Mouse (Mus musculus) frontal cortex, postnatal 36 days (tissue): ENCODE measurements at regions not wholly inside any gene's neighbourhood (a gene's known extent, or its start where the extent isn't known, plus 50 kb on each side); places are given as distances from the start of the nearest gene placed in this dataset.
"Not testable (repeated sequence)": the region's sequence is repeated elsewhere in the genome, so short reads cannot be mapped to it uniquely, and the experiment has no call there.

Source experiments
- DNase-seq, 2 experiments: peaks; one replicate each; pipeline ENCODE4 v3.0.0; 2022; ENCODE audit warnings: low spot score in 2 of 2

DNA sequence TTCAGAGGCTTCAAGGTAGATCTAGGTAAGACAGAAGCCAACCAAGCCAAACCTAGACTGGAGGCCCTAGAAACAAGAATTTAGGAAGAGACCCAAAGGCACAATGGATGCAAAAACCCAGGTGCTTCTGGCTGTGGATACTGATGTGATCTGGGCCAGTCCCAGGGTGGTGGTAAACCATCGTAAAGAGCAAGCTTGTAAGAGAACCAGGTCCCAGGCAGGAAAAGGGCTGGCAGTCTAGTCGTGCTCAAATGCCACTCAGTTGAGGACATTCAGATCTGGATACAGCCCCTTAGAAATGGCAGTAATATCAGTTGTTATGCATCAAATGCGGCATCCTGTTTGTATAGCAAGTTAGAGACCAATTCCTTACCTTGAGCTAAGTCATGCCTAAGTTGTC lies 175.5 kb upstream of the Pkdcc start:
- DNase-seq = no peak

DNA sequence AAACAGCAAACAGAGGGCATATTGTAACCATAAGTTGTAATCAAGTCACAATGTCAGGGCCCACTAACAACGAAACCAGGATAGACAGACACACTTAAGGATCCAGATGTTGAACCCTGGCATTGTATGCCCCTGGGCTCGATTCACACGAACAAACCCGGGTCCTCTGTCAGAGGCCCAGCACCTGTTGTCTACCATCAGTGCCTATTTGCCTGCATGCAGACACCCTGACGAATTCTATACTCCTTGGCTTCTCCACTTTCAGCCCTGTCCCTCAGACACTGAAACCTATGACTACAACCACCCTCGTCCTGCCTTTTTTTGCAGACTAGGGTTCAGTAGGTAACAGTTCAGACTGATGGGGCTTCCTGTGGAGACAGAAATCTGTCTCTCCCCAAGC lies 170.6 kb upstream of the Pkdcc start:
- DNase-seq = no peak

DNA sequence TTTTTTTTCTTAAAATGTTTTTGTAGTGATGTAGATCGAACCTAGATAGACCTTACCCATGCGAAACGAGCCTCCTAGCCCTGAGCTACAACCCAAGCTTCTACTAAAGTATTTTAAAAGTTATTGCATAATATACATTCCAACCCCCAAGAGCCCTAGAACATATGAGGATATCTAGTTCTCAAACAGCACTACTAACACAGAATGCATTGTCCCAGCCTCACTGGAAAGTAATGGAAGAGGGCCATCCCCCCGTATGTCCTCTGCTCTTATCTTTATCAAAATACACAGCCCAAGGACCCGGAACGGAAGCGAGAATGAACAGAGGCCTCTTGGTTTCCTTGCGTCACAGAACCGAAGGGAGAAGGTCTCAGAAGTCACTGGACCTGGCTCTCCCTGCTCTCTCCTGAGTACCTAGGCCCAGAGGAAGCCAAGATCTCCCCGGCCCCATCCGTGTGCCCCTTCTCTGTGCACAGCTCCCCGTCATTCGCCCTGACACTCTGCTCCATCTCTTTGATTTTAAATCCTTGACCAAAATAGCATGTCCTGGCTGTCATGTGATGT lies 165.0 kb upstream of the Pkdcc start:
- no peak for DNase-seq

DNA sequence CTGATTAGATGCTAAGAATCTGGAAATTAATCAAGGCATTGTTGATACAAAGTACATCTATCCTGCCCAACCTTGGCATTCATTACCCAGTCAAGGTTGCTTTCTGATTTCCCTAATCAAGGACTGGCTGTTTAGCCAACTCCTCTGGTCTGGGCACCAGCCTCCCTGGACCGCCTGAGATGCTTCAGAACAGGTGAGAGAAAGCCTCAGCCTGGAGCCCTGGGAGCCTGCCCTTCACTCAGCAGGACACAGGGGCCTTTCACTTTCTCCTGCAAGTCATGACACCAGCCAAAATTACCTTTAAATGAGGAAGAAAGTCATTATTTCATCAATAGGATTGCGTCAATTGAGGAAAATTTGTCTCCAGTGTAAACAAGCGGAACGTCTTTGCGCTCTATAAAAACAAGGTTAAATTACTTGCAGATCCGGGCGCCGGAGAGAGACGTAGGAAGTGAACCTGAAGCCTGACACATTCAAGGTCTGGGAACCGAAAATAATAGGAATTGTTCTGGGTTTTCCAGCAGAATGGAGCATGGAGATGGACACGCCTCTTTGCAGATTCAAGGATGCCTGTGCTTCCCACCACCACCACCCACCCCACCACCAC lies 164.4 kb upstream of the Pkdcc start:
- no peak for DNase-seq

DNA sequence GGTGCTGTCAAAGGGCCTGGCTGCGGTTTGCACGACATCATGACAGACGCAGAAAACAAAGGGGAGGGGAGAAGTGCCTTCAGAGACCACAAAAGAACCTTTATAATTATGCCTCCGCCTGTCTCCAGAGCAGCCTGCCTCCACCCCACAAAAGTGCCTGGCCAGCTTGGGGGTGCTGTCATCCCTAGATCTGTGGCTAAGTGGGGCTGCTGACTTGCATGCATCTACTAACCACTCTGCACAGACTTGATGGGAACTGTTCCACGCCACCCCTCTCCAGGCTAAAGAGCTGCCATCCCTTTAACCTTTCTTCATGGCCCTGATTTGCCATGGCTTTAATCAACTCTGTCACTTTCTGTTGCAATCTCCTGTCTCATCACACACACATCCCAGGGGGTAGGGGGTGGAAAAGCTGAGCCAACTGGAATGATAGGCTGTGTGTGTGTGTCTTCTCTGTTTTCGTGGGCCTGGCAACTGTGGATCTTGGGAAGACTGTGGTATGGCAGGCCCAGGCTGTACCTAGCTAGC lies 162.4 kb upstream of the Pkdcc start:
- DNase-seq = no peak

DNA sequence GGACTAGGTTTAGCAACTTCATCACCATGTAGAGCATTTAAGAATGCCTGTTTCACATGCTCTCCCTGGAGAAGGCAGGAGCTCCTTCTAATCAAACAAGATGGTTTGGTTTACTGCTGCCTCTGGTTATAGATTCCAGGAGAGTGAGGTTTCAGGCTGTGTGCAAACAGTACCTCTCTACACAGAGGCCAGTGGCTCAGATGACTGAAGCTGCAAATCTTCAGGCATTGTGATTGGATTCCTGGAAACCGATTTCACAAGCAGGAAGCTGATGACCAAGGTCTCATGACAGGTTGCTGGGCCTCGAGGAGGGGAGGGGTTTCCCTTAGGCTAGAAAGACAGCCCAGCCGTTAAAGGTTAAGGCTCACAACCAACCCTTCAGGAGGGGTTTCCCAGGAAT lies 157.3 kb upstream of the Pkdcc start:
- no peak for DNase-seq

DNA sequence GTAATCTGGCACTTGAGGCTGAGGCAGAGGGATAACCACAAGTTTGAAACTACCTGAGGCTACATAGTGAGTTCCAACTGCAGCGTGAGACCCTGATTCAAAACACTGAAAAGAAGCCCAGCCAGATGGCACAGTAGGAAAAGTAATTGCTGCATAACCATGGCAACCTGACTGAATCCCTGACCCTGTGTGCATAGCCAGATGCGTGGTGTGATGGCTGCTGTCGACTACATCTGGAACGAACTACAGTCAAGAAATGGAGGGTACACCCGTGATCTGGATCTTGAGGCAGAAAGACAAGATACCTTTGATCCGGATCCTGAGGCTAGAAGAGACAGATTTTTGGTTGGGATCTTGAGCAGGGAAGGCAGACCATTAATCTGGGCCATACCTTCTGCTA lies 153.2 kb upstream of the Pkdcc start:
- DNase-seq = no peak

DNA sequence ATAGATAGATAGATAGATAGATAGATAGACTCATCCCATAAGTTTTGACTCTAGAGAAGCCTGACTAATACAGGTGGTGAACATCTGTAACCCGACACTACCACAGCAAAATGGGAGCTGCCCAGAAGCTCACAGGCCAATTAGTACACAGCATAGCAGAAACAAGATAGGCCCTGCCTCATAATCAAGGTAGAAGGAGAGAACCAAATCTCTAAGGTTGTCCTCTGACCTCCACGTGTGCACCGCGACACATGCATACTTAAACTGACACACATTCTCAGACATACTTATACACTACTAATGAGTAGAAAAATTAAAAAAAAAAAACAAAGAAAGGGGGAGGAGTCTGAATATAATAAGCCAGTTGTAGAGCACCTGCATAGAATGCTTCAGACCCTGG lies 151.2 kb upstream of the Pkdcc start:
- DNase-seq = no peak

DNA sequence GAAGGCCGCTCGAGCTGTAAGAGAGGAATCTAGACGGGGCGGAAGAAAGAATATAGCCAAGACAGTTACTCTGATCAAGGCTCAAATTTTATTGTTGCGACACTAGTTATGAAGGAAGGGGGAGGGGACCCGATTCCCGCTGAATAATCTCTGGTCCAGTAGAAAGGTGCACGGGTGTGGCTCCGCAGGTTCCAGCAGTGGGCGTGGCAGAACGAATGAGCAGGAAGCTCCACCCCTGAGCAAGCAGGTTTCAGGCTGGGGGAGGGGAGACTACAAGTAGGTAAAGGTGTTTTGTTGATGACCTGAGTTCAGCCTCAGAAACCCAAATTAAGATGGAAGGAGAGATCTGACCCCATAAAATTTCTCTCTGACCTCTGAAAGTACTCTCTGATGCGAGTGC lies 150.7 kb upstream of the Pkdcc start:
- DNase-seq = not testable (repeated sequence)

DNA sequence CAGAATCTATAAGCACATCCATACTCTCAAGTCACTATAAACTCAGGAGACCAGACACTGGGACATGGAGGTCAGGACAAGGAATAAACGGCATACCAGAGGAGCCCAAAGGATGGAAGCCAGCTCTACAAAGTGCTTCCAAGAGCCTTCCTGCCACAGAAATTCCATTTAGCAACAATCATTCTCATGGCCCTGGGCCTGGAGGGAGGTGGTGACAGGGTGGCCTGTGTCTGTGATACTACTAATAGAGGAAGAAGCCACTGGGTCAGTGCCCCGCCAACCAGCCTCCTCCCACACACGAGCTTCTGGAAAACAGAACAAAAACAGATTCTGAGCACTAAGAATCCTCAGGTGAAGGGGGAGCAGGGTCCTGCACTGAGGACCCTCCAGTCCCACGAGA lies 145.8 kb upstream of the Pkdcc start:
- no peak for DNase-seq

DNA sequence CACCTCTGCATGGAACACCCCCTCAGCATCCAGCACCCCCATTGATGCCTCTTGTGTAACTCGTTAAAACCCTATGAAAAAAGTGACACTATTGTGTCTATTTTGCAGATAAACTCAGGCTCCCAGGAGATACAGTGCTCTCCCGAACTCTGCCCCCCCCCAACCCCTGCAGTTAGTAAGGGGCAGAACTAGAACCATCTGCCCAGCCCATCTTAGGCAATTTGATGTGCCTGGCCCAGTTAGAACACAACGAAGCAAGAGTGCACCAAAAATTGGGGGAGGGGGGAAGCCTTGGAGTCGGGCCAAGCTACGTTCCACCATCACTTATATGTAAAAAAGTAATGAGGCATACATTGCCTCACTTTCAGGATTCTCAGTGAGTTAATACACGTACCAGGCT lies 143.3 kb upstream of the Pkdcc start:
- no peak for DNase-seq

DNA sequence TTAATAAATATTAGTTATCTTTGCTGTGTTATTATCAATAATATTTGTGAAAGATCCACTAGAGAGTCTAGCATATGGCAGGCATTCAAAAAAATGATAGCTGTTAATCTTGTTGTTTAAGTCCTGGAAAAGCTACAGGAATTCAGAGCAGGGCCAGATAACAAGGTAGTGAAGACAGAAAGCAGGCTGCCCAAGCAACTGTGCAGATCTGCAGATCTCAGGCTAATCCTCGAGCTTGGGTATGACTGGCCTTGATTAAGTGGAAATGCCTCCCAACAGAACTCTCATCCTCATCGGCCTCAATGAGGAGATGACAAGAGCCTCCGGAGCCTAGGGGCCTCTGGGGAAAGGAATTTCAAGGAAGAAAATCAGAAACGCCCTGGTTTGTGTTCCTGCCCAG lies 142.9 kb upstream of the Pkdcc start:
- DNase-seq = no peak

DNA sequence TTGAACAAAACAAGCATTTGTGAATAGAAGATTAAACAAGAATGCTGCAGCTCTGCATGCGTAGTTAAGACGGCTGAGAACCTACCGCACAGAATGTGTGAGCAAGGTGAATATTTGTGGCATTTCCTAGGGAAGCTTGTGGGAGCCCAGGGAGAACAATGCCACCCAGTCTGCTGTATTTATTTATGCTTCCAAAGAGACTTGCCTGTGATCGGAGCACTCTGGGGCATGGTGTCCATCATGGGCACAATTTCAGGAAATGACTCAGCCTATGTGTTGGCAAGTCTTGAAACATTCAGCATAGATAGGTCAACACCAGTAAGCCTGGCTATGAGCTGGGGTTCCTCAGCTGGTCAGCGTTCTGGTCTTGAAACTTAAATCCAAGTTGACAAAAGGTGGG lies 140.2 kb upstream of the Pkdcc start:
- DNase-seq = no peak

DNA sequence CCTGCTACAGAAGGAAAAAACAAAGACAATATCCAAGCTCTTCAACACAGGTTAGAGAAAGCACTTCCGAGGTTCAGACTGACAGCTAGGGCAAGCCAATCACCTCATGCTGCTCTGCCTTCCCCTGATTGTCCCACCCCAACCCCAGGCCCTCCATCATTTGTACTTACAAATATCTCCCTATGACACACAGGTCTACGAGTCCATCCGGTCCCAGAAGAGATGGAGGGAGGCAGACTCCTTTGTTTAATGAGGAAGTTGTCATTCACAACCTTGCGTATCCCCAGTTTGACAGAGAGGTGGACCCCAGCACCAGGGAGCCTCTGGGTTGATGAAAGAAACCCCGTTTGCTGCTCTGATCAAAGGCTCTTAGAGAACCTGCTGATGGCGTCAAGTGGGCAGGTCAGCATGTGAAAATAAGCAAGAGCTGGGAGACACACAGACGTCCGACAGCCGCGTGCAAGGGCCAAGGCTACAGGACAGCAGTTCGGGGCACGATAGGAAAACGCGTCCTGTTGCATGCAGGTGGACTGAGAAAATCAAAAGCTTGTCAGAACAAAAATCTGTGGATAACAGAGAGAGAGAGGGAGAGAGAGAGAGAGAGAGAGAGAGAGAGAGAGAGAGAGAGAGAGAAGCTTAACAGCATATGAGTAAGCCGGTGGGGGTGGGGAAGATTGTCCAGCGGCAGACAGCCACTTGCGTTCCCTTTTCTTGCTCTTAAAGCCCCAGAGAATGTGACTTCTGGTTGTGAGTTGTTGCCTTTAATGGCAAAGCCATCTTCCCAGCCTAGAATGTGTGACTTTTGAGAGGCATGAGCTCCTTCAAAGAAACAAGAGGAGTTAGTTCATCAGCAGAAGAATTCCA lies 137.1 kb upstream of the Pkdcc start:
- no peak for DNase-seq

DNA sequence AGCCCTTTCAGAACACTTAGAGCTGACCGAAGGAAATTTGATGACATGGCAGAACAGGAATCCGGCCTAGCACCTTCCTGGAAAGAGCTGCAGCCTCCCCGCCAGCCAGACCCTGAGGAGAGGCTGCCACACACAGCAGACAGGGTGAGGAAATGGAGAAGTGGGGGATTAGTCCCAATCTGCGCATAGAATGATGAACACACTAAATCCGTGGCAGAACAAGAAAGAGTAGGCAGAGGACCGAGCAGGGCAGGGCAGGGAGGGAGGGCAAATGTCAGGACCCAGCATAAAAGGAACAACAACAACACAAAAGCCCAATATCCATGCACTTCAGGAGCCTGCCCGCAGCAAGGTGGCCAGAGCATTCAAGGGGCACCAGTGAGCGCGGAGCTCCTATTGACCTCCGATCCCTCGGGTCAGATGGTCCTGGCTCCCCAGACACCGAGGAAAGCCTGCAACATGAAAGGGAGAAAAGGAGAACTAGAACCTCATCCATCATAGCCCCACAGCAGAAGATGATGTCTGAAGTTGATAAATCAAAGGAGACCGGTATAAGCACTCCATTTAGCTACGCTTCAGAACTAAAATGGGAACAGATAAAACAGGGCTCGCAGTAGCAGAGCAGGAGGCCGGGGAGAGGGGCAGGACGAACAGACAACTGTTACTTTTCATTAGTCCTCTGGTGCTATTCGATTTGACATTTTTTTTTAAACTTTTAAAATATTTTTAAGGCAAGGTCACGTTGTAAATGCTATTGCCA lies 136.3 kb upstream of the Pkdcc start:
- DNase-seq = no peak

DNA sequence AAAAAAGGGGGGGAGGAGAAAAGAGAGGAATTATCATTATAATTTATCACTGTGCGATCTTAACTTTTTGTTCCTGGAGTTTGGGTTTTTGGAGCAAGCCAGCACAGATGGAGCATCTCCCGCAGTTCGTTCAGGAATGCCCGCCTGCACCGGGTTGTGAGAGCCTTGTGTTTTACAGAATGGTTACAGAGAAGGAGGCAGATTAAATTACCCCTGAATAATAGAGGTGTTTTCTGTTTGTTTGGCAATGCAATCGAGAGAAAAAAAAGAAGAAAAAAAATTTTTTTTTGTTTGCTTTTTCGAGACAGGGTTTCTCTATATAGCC lies 135.8 kb upstream of the Pkdcc start:
- no peak for DNase-seq

DNA sequence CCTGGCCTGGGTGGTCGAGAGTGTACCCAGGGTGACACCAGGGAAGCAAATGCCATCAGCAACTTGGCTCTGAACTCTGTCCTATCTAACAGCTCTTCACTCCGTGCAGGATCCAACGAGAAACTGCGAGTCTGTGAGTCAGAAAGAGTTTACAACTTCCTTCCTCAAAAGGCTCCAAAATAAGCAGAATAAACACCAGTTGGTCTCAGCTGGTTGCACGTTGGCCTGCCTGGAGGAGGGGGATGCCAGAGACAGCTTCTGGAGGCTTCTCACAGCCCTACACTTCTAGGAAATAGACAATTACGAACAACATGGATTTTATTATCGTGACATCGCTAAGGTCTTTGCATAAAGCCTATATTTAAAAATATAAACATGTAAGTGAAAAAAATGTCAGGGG lies 133.4 kb upstream of the Pkdcc start:
- no peak for DNase-seq

DNA sequence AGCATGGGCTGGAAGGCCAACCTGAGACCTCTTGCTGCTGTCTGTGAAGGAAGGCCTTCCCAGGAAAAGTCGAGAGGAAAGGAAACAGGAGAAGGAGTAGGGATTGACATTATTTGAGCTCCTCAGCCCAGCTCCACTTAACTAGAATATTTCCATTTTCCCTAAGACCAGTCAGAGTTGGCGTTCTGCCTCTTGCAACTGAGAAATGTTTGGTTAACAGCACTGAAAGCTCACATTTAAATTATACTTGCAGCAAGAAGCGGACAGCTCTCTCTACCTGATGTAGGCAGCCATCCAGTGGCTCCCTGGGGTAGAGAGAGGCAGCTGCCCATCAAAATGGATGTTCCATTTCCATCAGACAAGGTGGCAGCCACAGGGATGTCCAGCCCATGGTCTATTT lies 131.6 kb upstream of the Pkdcc start:
- DNase-seq = no peak

DNA sequence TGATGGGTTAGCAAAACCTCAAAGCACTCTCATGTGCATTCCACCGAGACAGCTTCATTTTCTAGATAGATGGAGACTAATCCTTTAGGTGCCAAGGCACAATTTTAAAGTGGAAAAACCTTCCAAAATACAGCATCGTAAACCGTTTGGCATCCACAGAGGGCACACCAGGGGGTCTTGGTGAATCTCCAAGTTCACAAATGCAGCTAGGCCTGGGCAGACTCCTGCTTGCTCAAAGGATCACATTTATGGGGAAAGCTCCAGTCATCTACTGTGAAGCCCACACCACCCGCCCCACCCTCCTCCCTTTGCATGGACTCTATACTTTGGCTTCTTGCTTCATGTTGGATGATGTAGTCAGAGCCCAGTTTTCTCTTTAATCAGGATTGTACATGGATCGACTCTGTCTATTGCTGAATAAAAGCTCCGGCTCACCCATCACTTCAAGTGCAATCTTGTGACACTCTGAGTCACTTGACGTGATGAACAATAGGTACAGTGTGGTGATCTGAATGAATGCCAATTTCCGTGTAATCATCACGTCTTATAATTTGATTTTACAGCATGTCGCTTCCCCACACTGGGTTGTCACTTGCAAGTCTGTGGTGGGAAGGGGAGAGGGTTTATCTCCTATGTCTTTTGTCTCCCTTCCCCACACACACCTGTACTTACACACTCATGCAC lies 129.2 kb upstream of the Pkdcc start:
- DNase-seq = no peak

DNA sequence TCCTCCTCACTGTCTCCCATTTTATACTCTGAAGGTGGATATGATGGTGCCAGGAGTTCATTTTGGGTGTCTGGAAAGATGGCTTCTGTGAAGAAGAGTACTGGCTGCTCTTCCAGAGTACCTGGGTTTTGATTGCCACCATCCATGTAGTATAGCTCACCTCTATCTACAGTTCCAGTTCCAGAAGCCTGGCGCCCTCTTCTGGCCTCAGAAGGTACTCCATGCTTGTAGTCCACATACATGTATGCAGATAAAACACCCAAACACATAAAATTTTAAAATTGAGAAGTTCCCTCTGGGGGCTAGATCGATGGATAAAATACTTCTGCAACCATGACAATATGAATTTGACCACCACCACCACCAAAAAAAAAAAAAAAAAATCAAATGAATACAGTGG lies 128.4 kb upstream of the Pkdcc start:
- no peak for DNase-seq

DNA sequence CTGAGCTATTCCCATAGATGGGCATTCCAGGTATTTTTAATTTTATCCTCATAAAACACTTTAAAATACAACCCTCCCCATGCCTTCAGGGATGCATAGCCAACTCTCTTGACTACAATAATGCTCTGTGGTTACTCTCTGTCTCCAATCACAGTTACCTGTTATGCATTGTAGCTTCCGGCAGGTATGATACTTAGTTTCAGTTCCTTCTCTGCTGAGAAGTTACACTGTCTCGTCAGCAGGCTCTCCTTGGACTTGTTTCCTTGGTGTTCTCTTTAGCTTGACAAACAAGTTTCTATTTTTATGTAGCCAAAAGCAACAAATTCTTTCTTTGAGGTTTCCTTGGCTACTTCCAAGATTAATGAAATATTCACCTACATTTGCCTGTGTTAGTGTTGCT lies 126.6 kb upstream of the Pkdcc start:
- DNase-seq = no peak
